Mouse (Mus musculus): ENCODE data around the gene Rrbp1.

GRCm38 (mm10) chr2:144044726-144045125 lies 33.7 kb upstream of the Rrbp1 start:
- TF ChIP-seq CTCF (IDR thresholded peaks at IDR 0.05) (no peak), EP300 (IDR thresholded peaks at IDR 0.05) (no peak)
